ENCODE assay signal across 10 mouse cellular contexts in genomic region chr17:80345277-80345676, GRCm38 (mm10). TPM values are rescaled to one million over a fixed set of nuclear protein-coding genes. Genes with fewer than 3 reads are reported as not detected.
DNase-seq lines count a peak whose midpoint lies in the region; ATAC-seq and TF ChIP-seq lines count a peak whose summit lies in the region.
"Had no signal": no experiment of that assay in that cellular context is flagged by ENCODE, and none has a peak within 500 bp of the region (broad histone marks: within the 10 kb centered on the region; RNA-seq: fewer than 3 reads in every experiment).

No protein-coding gene starts in this region.

- no peak overlapping the region for H3K4me3 ChIP-seq in heart, embryonic 10.5 days
- no peak overlapping the region for H3K4me3 ChIP-seq in lung, embryonic 14.5 days (ENCODE audit: low read depth, low read length)
- H3K4me3 ChIP-seq: hindbrain, embryonic 15.5 days had no signal

- H3K9ac ChIP-seq in lung, embryonic 14.5 days, result no peak overlapping the region
- H3K9ac ChIP-seq: hindbrain, embryonic 15.5 days had no signal

- no peak for ATAC-seq in lung, embryonic 14.5 days (ENCODE audit: insufficient read depth)
- 0 out of 2 replicates have a peak, but pooled peaks have one; percentile 61 for ATAC-seq in megakaryocyte-erythroid progenitor cell, adult 5-6 weeks (replicated peaks; ENCODE audit: low FRiP score, low TSS enrichment, poor library complexity, severe bottlenecking)
- no peak for ATAC-seq in erythroblast, adult 5-6 weeks (replicated peaks; ENCODE audit: low FRiP score, poor library complexity, severe bottlenecking)

- no peak overlapping the region for H3K4me2 ChIP-seq in lung, embryonic 14.5 days
- H3K4me2 ChIP-seq: hindbrain, embryonic 15.5 days had no signal

- no peaks in the 10 kb centered on the region for H3K36me3 ChIP-seq in heart, embryonic 10.5 days
- no peaks in the 10 kb centered on the region for H3K36me3 ChIP-seq in lung, embryonic 14.5 days (ENCODE audit: insufficient read depth)
- H3K36me3 ChIP-seq: hindbrain, embryonic 15.5 days had no signal

- DNase-seq in heart, adult 11 months, result peak; percentile 43
- no peak for DNase-seq in heart, embryonic 10.5 days (ENCODE audit: low spot score)
- DNase-seq in lung, embryonic 14.5 days, result peak; percentile 43
- no peak for DNase-seq in lung, adult 18-20 months
- DNase-seq in ZHBTc4 (ENCODE audit: low read depth, low spot score), result peak; percentile 57
- no peak for DNase-seq in cerebellum, adult 11 months
- DNase-seq: right cerebral cortex, postnatal 25 days had no signal

- H3K4me1 ChIP-seq in heart, embryonic 10.5 days, result no peaks in the 10 kb centered on the region
- H3K4me1 ChIP-seq in lung, embryonic 14.5 days (ENCODE audit: insufficient read depth), result no peaks in the 10 kb centered on the region
- H3K4me1 ChIP-seq: hindbrain, embryonic 15.5 days had no signal

- no peak overlapping the region for H3K27ac ChIP-seq in heart, embryonic 10.5 days
- H3K27ac ChIP-seq in lung, embryonic 14.5 days (ENCODE audit: low read depth), result no peak overlapping the region
- H3K27ac ChIP-seq: hindbrain, embryonic 15.5 days had no signal

- WGBS in heart, embryonic 10.5 days, result 75% methylated on average over 4 of the region's 4 CpGs
- WGBS in lung, embryonic 14.5 days, result 72% methylated on average over 4 of the region's 4 CpGs

- no peaks in the 10 kb centered on the region for H3K9me3 ChIP-seq in heart, embryonic 10.5 days
- H3K9me3 ChIP-seq in lung, embryonic 14.5 days (ENCODE audit: low read depth, low read length), result no peaks in the 10 kb centered on the region
- H3K9me3 ChIP-seq: hindbrain, embryonic 15.5 days had no signal

- no peaks in the 10 kb centered on the region for H3K27me3 ChIP-seq in heart, embryonic 10.5 days (ENCODE audit: insufficient read depth, poor library complexity, severe bottlenecking)
- H3K27me3 ChIP-seq in lung, embryonic 14.5 days (ENCODE audit: insufficient read depth, low read length), result no peaks in the 10 kb centered on the region
- H3K27me3 ChIP-seq: hindbrain, embryonic 15.5 days had no signal

- peak; percentile 49 for TF ChIP-seq CTCF in lung, embryonic 14.5 days (IDR thresholded peaks at IDR 0.05; ENCODE audit: low read depth)

RNA-seq across cellular contexts. Expression of gene Gm10190, which starts 28.1 kb away (rescaled TPM):
- polyA plus RNA-seq in heart, embryonic 10.5 days (2016; fragmentation: Nextera tagmentation; extraction: Ambion mirVana), result 0.89 TPM in 1 of 2 replicates, not detected in the other
- 2.1 and 2.4 TPM in 2 replicates for polyA plus RNA-seq in lung, embryonic 14.5 days (2014; fragmentation: Nextera tagmentation; extraction: Ambion mirVana)
- not detected in 2 replicates for total RNA-seq in megakaryocyte-erythroid progenitor cell, adult 5-6 weeks (2014; fragmentation: Nextera tagmentation)
- not detected in 2 replicates for total RNA-seq in megakaryocyte-erythroid progenitor cell, adult 5-6 weeks (2017)
- total RNA-seq in erythroblast, adult 5-6 weeks (2015; ENCODE audit: low replicate concordance), result not detected in 2 replicates
- total RNA-seq in erythroblast, adult 5-6 weeks (2017; ENCODE audit: low replicate concordance), result not detected in 2 replicates

RNA-seq across cellular contexts. Expression of gene Arhgef33, which starts 38.1 kb away (rescaled TPM):
- 0.49 and 0.78 TPM in 2 replicates for polyA plus RNA-seq in heart, embryonic 10.5 days (2016; fragmentation: Nextera tagmentation; extraction: Ambion mirVana)
- 0.61 and 0.74 TPM in 2 replicates for polyA plus RNA-seq in lung, embryonic 14.5 days (2014; fragmentation: Nextera tagmentation; extraction: Ambion mirVana)
- total RNA-seq in megakaryocyte-erythroid progenitor cell, adult 5-6 weeks (2014; fragmentation: Nextera tagmentation), result not detected in 2 replicates
- not detected in 2 replicates for total RNA-seq in megakaryocyte-erythroid progenitor cell, adult 5-6 weeks (2017)
- total RNA-seq in erythroblast, adult 5-6 weeks (2015; ENCODE audit: low replicate concordance), result not detected in 2 replicates
- not detected in 2 replicates for total RNA-seq in erythroblast, adult 5-6 weeks (2017; ENCODE audit: low replicate concordance)

RNA-seq across cellular contexts. Expression of gene Dhx57, which starts 55.0 kb away (rescaled TPM):
- polyA plus RNA-seq in heart, embryonic 10.5 days (2016; fragmentation: Nextera tagmentation; extraction: Ambion mirVana), result 12.4 and 12.9 TPM in 2 replicates
- 15.2 and 15.4 TPM in 2 replicates for polyA plus RNA-seq in lung, embryonic 14.5 days (2014; fragmentation: Nextera tagmentation; extraction: Ambion mirVana)
- total RNA-seq in megakaryocyte-erythroid progenitor cell, adult 5-6 weeks (2014; fragmentation: Nextera tagmentation), result 11.7 and 22.2 TPM in 2 replicates
- 7.9 and 12.5 TPM in 2 replicates for total RNA-seq in megakaryocyte-erythroid progenitor cell, adult 5-6 weeks (2017)
- 1.3 and 7.7 TPM in 2 replicates for total RNA-seq in erythroblast, adult 5-6 weeks (2015; ENCODE audit: low replicate concordance)
- total RNA-seq in erythroblast, adult 5-6 weeks (2017; ENCODE audit: low replicate concordance), result 2.0 and 2.4 TPM in 2 replicates

RNA-seq across cellular contexts. Expression of gene Morn2, which starts 55.3 kb away (rescaled TPM):
- polyA plus RNA-seq in heart, embryonic 10.5 days (2016; fragmentation: Nextera tagmentation; extraction: Ambion mirVana), result 17.4 and 18.6 TPM in 2 replicates
- 30.5 and 32.8 TPM in 2 replicates for polyA plus RNA-seq in lung, embryonic 14.5 days (2014; fragmentation: Nextera tagmentation; extraction: Ambion mirVana)
- total RNA-seq in megakaryocyte-erythroid progenitor cell, adult 5-6 weeks (2014; fragmentation: Nextera tagmentation), result 9.9 and 19.4 TPM in 2 replicates
- 10.5 and 10.9 TPM in 2 replicates for total RNA-seq in megakaryocyte-erythroid progenitor cell, adult 5-6 weeks (2017)
- not detected in 2 replicates for total RNA-seq in erythroblast, adult 5-6 weeks (2015; ENCODE audit: low replicate concordance)
- total RNA-seq in erythroblast, adult 5-6 weeks (2017; ENCODE audit: low replicate concordance), result 3.3 TPM in 1 of 2 replicates, not detected in the other

Comparison
In these comparisons a context has a peak if more than half of its experiments do, and no peak if none do; other contexts are left out.
1. DNase-seq: peak in heart, adult 11 months (single experiment), lung, embryonic 14.5 days (single experiment) and ZHBTc4 (single experiment); none in heart, embryonic 10.5 days (single experiment), lung, adult 18-20 months (0 of 2) and cerebellum, adult 11 months (single experiment).